Mouse (Mus musculus): Measurements from ENCODE around the gene Nav2.

The Nav2 gene

DNA sequence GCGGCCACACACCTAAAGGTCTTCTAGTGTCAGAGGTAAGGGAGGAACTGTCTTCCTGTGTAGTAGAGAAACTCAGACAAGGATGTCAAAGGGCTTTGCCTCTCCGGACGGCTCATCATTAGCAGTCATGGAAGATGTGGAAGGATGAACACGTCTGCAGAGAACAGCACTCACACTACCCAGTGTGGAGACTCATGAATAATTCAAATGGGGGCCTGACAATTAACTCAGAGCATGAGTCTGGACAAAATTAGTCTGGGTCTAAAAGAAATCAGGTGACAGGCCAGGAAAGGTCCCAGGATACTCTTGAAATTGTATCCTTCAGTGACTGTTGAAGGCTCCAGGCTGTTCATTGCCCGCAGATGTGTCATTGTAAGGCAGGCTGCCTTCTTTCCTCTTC lies 17.5 kb upstream of the Nav2 start:
- no peak for DNase-seq

DNA sequence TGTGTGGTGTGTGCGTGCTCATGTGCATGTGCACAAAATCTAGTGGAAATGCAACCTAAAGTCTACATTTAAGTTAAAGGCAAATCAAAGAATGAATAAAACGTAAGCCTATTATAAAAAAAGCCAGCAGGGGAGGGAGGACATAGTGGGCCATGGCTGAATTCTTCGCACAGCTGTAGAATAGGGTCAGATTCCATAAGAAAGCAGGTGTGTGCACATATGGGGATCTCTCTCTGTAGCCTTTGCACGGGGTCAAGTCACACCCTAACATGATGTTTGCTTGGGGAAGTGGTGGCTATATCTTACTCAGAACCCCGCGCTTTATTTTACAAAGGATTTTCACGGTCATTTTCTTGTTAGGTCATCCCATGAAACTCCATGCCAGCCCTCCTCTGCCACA lies 15.4 kb upstream of the Nav2 start:
- no peak for DNase-seq

DNA sequence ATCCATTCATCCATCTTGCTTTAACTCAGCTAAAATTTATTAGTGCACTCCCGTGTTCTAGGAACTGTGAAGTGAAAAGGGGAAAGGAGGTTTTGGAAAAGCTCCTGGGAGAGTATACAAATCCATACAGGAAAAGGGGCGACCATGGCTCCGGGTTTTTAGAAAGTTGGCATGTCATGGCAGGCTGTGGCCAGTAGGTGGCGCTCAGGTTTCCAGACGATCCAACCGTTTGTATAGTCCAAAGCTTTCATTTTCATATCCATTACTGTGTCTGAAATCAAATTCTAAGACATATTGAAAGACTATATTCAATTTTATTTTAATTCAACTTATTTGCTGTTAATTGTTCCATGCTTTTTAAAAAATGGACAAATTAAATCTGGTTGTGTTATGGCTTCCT lies 14.4 kb upstream of the Nav2 start:
- peak; percentile 89 for DNase-seq

DNA sequence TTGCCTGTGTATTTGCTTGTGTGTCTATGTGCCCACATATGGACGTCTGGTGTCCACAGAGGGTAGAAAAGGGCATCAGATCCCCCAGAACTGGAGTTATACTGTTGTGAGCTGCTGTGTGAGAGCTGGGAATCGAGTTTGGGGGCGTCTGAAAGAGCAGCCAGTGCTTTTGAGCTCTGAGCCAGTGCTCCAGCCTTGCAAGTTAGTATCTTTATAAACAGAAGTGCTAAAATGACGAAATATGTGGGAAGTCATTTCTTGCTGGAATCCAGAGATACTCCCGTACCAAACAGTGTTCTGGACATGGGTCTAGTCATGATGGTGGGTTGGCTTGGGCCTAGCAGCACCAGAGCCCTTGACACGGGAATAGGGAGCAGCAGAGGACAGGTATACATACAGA lies 13.8 kb upstream of the Nav2 start:
- no peak for DNase-seq

DNA sequence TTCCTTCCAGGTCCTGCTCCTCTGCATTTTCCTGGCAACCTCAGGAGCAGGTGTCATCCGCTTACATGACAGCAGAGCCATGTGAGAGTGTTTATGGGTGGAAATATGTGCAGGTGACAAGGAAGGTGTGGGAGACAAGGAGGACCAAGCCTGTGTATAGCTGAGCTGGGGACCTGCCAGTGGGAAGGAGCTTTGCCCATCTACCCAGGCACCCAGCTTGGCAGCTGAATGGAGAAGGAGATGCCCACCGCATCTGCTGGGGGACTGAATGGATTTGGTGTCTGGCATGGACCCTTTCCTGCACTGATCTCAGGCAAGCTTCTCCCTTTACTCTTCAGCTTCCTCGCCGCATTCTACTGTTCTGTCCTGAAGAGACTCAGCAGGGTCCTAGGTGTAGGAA lies 13.0 kb upstream of the Nav2 start:
- peak; percentile 40 to 45 for DNase-seq

DNA sequence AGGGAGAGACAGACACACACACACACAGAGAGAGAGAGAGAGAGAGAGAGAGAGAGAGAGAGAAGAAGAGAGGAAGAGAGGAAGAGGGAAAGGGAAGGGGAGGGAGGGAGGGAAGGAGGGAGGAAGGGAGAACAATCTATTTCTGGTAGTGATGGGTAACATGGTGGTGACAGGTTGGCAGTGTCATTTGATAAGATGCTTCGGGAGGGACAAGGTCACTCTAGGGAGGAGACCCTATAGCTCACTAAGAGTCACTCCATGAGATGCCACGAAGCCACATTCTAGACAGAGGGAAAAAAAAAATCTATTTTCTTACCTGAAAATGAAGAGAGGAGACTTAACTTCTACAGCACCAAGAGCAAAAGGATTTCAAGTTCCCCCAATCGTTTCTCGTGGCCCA lies 12.5 kb upstream of the Nav2 start:
- DNase-seq = no peak

DNA sequence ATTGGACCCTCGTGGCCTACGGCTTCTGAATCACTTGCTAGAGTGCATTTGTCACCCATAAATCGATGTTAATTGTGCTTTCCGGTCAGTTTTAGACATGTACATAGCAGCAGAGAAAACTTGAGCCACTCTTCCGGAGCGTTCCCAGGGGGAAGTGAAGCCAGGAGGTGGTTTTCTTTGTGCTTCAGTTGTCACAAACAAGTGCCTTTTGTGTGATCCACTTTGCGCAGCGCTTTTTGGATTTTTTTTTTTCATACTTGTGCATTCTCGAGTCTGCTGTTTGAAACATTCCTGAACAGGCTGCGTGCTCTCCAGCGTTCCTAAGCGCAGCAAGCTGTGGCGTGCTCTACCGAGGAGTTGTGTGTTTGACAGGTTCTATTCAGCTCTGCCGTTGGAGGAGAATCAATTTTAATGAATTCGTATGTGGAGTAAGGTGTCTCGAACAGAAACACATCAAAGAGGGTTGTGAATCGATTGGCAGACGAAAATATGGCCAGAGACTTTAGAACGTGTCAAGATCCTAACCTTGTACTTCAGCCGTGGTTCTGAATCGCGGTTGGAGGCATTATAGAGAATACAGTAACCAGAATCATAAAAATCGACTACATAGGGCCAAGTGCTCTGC lies 10.9 kb upstream of the Nav2 start:
- DNase-seq = no peak

DNA sequence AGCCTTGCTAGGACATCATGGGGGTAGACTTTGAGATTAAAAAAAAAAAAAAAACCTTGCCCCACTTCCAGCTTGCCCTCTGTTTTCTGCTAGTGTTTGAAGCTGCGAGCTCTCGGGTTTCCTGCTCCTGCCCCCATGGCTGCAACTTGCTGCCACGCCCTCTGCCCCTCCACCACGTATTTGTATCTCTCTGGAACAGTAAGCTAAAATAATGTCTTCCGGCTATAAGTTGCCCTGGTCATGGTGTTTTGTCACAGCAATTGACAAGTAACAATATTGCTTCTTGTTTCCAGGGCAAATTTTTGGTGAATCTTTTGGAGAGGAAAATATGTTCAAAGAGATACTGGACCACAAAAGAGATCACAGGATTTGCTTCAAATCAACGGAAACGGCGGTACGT lies 10.1 kb upstream of the Nav2 start:
- DNase-seq = no peak

DNA sequence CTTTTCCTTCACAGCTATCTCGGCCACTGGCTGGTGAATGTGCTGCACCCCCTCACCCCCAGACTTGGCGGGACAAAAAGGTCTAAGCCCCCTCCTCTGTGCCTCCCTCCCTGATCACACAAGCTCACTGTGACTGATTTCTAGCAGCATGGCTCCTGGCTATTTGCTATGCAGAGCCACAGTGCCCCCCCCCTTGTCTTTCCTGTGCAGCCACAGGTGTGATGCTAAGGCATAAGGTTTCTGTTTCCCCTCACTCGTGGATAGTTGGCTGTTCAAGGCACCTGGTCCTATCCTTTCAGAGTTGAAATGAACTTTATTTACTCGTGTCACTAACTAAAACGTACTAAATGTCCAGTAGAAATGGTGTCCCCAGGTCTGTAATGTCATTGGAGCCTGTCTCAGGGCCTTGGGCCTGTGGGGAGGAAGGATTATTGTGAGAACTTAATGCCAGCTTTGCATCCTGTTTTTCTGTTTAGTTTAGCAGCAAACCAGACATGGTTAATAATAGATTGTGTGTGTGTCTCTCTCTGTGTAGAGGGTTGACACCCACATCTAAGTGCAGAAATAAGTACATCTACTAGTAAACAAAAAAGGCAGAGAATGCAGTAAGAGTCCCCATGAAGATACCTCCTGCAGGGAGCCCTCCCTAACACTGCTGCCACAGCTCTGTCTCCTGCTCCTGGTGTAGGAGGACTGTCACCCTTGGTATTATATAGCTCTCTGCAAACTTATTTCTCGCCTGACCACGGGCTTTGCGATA lies 7.9 kb upstream of the Nav2 start:
- no peak for DNase-seq

DNA sequence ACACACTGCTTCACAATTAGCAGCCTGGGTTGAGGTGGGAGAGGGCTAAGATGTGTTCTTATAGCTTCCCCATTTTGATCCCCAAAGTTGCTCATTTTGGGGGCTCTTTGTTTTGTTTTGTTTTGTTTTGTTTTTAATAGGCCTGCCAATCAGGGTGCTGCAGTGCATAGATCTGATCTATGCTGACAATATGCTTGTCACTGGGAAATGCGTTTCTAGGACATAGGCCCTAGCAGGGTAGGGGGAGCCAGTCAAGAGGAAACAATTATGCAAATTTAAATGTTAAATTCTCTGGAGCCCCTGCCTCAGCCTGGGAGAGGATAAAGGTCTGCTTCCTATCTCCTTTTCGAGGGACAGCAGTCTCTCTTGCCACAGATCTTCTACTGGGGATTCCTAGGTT lies 6.1 kb upstream of the Nav2 start:
- DNase-seq = no peak

DNA sequence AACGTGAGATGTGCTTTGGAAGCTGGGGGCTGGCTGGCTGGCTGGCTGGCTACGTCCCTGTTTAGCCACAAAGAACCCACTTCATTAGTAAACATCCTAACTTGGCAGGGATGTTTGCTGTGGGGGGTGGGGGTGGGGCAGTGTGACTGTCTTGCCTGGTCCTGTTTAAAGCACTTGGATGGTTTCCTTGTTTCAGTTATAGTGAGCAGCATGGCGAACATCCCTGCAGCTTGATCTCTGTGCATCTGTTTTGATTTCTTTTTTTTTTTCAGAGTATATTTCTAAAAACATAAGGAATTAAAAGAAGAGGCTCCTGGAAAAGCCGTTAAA lies 791 bp downstream of the Nav2 start:
- DNase-seq = no peak

DNA sequence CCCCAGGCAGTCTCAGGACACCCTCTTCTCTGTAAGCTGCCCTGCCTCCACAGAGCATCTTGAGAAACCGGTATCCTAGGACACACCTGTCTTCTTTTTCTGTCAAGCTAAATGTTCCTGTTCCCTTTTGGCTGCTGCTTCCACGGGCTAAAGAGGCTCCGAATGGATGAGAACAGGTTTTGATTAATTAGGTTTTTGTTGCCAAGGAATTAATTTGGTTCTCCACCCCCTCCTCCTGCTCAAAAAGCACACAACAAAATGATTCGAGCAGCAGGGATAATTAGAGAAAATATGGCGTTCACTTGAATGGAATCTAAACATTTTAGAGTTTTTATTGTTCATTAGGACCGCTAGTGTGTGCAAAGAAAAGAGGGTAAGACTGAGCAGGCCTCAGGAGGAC lies 1.8 kb downstream of the Nav2 start:
- DNase-seq = no peak

DNA sequence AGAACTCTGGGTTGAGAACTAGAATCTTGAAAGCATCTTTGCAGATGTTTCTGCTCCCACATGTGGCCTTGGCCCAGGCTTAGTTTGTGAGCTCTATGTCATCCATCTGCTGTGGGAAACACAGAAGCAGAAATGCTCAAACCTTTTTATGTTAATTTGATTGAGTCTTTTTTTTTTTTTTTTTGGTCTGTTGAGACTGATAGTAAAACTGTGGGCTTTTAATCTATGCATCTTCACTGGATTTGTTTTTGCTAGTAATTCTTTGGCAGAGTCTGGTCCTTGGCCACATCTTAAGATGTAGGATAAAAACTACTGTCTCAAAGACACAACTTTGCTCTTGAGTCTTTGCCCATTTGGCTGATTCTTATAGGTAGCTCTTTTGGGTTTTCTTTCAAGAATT lies 2.6 kb downstream of the Nav2 start:
- no peak for DNase-seq

DNA sequence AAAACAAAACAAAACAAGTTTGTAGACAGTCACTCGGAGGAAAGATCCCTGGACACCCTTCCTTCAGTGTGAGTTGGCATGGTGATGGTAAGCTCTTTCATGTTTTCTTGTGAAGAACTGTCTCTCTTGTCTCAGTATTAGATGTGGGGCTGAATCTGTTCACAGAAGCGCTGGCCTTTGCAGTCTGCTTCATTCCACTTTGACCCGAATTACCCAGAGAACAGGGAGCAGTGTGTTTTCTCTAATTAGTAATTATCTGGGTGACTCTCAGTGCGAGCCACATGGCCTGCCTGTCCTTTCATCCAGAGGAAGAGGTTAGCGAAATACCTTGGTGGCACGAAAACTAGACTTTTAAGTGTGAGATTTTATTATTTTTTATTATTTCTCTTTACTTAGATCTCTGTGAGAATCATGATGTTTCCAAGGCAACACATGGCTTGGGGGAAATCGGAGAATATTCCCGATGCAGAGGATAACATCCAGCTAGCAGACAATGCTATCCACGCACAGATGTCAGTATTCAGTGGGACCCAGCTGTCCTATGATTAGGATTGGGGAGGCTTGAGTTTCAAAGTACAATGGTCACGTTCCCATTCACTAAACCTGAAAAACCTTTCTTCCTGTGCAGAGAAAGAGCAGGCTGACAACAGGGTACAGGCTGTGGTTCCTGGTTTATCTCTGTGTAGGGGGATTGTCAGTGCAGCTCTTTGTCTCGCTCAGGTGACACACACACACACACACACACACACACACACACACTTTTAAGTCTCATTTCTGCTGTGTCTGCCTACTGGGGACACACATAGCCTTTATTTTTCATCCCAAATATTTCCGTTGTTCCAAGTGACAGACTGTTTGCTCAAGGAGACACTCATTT lies 6.4 kb downstream of the Nav2 start:
- DNase-seq = no peak

DNA sequence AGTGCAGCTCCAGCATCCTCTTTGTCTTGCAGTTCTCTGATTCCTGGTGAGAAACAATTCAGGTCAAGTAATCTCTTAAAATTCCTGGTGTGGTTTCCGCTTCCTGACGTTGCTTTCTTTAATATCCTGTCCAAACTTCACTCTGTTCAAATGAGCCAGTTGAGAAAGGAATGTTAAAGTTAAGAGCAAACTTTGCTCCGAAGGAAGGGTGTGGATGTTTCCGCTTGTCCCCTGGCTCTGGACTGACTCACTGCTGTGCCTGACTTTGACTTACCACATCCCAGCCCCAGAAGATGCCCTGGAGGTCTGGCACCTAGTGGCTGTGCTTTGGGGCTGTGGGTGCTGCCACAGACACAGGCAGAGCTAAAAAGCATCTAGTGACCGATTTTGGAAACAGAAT lies 8.9 kb downstream of the Nav2 start:
- DNase-seq = no peak

DNA sequence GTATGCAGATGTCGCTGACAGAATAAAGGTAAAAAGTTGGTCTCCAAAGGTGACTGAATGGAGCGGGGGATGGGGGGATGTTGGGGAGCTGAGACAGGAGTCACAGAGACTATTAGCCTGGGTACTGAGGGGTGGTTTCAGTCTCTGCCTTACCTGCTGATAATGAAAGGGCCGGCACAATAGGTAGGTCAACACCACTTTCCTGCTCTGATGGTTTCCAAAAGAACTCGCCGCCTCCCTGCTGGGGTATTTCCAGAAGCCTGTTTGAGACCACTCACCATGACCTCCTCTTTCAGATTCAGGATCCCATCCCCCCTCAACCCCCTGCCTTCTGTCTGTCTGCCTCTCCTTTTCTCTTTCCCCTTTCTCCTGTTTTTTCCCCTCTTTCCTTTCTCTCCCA lies 9.5 kb downstream of the Nav2 start:
- no peak for DNase-seq

DNA sequence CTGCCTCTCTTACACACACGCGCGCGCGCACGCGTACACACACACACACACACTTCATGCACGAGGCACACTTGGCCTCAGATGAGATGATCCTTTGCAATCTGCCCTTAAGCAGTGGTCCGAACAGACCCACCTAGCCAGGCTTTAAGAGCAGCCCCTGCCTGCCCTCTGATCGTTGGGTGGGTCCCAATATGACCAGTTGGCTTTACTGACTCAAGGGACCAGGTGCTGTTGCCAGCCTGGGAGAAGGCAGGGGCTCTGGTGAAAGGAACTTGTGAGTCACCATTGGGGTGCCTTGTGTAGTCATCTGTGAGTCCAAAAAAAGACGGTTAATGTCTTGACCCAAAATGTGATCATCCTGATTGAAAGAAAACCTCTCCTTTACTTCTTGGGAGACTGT lies 9.9 kb downstream of the Nav2 start:
- no peak for DNase-seq

DNA sequence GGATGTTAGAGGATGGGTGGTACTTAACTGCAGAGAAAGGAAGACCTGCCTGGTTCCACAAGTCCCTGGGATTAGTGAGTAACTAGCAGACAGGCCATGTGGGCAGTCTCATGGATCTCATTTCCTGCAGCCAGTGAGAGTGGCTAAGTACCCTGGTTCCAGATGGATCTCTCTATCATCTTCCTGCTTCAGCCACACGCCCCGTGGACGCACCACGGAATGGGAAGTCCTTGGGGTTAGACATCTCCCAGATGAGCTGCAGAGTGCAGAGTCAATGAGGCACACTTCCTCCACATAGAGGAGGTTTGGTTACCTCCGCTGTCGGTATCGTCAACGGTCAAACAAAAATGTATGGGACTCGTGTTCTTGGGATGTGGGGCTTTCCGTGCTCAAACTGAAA lies 15.1 kb downstream of the Nav2 start:
- no peak for DNase-seq

DNA sequence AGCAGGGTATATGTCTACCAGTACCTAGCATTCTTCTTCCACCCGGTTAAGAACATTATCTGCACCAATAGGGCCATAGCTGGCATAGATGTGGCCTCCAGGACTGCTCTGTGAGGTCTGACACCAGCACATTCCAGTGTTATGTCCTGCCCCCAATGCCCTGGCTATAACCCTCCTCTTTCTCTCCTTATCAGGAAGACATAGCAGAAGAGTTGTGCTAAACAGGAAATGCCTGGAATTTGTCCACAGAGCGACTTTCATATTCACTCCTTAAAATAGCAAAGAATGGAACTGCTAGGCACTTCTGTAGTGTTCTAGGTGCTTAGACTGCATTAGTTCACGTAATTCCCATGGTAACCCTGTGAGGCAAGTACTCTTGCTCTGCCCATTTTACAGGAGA lies 16.7 kb downstream of the Nav2 start:
- no peak for DNase-seq

DNA sequence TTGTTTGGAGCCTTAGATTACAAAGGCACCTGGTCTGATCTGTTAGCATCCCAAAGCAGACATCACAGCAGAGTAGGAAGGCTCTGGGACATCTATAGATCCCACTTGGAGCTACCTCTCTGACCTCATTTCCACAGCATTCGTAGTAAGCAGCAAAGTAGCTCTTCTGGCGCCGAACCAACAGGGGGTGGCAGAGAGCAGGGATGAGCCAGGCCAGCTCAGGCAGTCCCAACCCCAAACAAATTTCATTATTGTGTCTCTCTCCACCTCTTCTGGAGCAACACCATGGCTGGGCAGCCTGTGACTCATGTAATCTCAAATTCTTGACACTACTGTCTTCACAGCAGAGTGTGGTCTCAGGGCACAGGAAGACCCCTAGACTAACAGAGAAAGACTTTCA lies 19.8 kb downstream of the Nav2 start:
- peak; percentile 89 to 93 for DNase-seq

DNA sequence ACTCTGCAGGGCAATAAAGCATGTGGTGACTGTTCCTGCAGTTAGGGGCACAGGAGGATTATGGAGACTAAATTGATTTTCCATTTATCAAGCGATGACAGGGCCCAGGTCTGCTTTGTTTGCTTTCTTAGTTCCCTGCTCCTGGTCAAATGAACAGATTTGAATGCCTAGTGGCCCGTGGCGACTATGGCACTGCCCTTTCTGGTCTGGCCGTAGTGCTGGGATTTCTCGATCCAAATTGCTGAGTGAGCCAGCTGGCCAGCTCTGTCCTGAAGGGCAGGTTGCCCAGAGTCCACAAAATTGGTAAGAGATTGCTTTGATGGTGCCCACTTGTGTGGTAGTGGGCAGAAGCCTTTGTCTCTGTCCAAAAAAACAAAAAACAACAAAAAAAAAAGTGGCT lies 21.9 kb downstream of the Nav2 start:
- DNase-seq = peak; percentile 95 to 97

DNA sequence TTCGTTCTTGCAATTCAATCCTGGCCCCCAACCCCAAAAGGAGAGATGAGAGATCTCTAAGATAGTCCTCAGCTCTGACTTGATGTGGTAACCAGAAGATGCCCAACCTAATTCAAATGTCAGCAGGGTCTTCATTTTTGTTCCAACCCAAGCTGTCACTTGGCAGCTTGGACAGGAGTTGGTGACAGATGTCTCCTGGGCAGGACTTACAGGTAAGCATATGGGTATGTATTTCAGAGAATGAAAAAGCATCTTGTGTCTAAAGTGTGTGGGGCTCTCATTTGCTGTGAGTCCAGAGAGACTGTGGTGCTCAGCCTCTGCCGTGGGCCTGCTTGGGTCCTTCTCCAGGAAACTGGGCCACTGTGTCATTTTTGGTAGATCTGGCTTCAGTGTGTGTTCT lies 23.6 kb downstream of the Nav2 start:
- DNase-seq = peak; percentile 75 to 84

DNA sequence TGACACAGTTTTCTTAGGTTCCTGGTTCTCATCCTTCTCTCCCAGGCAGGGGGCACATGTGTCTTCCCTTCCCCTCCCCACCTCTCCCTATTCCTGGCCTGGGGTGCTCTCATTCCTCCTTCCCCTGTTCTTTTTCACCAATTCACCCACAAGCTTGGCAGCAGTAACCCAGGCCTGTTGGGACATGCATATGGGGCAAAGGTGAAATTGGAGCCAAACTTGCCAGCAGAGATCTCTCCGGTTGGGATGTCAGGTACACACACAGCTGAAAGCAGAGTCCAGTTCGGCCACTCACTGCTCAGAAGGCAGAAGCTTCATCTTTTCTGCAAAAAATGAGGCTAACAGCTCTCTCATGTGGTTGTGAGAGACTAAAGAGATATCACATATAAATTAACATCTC lies 26.3 kb downstream of the Nav2 start:
- no peak for DNase-seq

DNA sequence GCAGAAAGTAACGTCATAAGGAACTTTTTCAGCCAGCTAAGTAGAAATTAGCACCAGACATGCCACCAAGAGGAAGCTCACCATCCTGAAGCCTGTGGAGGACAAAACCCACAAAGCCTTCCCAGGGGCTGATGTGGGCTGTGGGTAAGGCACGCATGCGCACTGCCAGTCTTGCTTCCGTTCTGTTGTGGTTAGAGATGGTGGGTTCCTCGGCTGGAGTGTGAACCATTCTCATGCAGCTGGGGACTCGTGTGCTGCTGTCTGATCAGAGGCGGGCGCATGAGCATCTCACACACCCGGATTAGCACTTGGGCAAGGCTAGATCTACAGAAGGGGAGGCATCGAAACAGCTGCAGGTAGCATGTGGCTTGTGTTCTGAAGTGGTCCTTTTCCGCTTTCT lies 29.0 kb downstream of the Nav2 start:
- no peak for DNase-seq

All from cerebellum, postnatal 14 days (tissue).